Mouse (Mus musculus): ENCODE measurements around the gene Gm21958. TPM values are rescaled to one million over a fixed set of nuclear protein-coding genes. Genes with fewer than 3 reads are reported as not detected.
A peak's percentile ranks its signal among the peaks of the same experiment; 100 is the strongest.
"Not testable (repeated sequence)": the region's sequence is repeated elsewhere in the genome, so short reads cannot be mapped to it uniquely, and the experiment has no call there.

Gm21958 gene
- total RNA-seq, 2 experiments from 2014 or later = not detected

- no peak for DNase-seq
- intact Hi-C loops (cut with DNase I; ENCODE audit: low total_unique reads) = no loop called here
These were observed 13.4 kb upstream of the Gm21958 start for GRCm38 (mm10) chr3:54727588-54727987.

GRCm38 (mm10) chr3:54725344-54725743 lies 11.2 kb upstream of the Gm21958 start:
- intact Hi-C loops (cut with DNase I; ENCODE audit: low total_unique reads) = no loop called here
- no peak for DNase-seq

GRCm38 (mm10) chr3:54723741-54724500 lies 9.8 kb upstream of the Gm21958 start:
- intact Hi-C loops (cut with DNase I; ENCODE audit: low total_unique reads) = no loop called here
- DNase-seq = no peak

GRCm38 (mm10) chr3:54718947-54719346 lies 4.8 kb upstream of the Gm21958 start:
- intact Hi-C loops (cut with DNase I; ENCODE audit: low total_unique reads) = no loop called here
- no peak for DNase-seq

- no peak for DNase-seq
- intact Hi-C loops (cut with DNase I; ENCODE audit: low total_unique reads) = no loop called here
These were observed 3.2 kb upstream of the Gm21958 start for GRCm38 (mm10) chr3:54717348-54717747.

- intact Hi-C loops (cut with DNase I; ENCODE audit: low total_unique reads) = no loop called here
- DNase-seq = no peak
These were observed 1.3 kb upstream of the Gm21958 start for GRCm38 (mm10) chr3:54715461-54715860.

GRCm38 (mm10) chr3:54708972-54709371 lies 5.2 kb downstream of the Gm21958 start:
- intact Hi-C loops (cut with DNase I; ENCODE audit: low total_unique reads) = no loop called here

DNA sequence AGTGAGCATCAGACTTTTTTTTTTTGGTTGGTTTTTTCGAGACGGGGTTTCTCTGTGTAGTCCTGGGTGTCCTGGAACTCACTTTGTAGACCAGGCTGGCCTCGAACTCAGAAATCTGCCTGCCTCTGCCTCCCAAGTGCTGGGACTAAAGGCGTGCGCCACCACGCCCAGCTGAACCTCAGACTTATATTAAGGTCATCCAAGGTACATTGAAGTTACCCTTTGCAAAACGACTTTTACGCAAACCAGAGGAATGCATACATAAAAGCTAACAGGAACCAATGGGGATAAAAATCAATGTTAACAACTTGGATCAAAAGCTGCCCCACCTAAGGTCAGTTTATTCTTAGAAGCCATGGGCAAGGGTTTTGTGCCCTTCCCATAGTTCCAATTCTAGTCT lies 10.0 kb downstream of the Gm21958 start:
- intact Hi-C loops (cut with DNase I; ENCODE audit: low total_unique reads); DNase-seq: not testable (repeated sequence)

More at GRCm38 (mm10) chr3:54708972-54709371, 5.2 kb downstream of the Gm21958 start:
- no peak for DNase-seq

- intact Hi-C loops (cut with DNase I; ENCODE audit: low total_unique reads) = no loop called here
- DNase-seq = no peak
These were observed 14.3 kb downstream of the Gm21958 start for GRCm38 (mm10) chr3:54699759-54700301.

DNA sequence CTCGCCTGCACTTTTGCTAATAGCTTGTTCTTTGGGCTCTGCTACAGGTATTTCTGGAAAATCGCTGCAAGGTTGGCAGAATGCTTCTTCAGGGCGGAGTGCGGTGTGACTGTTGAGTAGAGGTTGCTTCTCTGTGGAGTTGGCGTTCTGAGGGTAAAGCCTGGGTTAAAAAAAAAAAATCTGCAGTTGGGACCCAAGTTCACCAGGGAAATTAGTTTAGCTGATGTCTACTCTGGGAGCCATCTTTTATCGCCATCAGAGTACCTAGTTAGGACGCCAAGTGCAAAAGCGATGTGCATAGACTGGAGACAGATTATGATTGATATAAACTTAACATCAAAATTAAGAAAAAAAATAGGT lies 21.1 kb downstream of the Gm21958 start:
- DNase-seq = no peak
- intact Hi-C loops (cut with DNase I; ENCODE audit: low total_unique reads) = no loop called here

DNA sequence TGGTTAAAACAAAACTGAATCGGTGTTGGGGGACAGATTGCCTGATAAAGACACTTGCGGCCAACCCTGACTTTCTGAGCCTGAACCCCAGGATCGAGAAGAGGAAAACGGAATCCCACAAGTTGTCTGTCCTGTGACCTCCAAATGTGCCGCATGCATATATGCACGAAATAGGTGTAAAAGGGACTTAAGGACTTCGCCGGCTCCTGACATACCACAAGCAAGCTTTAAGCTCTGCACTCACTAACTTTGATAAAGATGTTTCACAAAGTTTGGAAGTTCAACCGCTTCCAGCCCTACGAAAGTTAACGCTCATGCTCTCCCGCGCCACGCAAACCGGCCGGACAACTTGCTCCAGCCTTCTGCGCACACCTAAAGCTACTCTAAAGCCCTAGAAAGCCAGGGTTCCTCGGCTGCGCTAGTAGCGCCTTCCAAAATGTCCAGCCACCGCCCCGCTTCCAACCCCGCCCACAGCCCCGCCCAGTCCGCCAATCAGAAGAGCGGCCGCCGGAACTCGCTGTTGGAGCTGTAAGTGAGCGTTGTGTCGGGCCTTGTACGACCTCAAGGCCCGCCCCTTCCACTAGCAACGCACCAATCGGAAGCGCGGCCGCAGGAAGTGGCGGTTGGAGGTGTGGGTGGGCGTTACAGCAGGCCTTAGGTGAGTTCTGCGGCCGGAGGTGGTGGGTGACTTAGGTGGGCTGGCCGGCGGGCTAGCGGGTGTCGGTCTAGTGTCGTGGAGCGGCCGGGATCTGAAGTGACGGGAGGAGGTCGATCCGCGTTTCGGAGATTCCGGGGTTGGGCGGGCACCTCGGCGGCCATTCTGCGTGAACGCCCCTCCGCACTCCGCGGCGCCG lies 21.7 kb downstream of the Gm21958 start, which contains the start of gene Supt20:
TSS of gene Supt20 (plus strand) at position 606 of the 854 bp plus-strand sequence.
- intact Hi-C loops (cut with DNase I; ENCODE audit: low total_unique reads) = no loop called here
- peak; percentile 93 for DNase-seq

DNA sequence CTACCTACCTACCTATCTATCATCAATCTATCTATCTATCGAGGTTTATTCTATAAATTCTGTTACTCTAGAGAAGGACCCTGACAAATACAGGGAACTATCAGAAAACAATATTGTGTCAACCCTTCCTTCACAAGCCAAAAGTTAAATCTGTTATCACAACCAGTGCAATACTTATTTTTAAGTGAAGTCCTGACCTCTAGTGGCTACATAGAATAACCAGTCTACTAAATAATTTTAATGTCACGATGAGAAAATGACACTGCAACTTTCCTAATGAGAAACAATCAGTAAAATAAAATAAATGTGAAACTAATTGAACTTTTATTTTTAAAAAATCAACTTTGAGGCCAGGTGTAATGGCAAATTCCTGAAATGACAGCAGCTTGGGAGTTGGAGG lies 25.1 kb downstream of the Gm21958 start:
- DNase-seq = no peak
- intact Hi-C loops (cut with DNase I; ENCODE audit: low total_unique reads) = loop anchor here (5.0 kb wide), 1 partner anchor 332 kb away; no protein-coding TSS in a partner anchor

GRCm38 (mm10) chr3:54687245-54687644 lies 26.9 kb downstream of the Gm21958 start:
- intact Hi-C loops (cut with DNase I; ENCODE audit: low total_unique reads) = loop anchor here (5.0 kb wide), 1 partner anchor 330 kb away; no protein-coding TSS in a partner anchor
- no peak for DNase-seq

GRCm38 (mm10) chr3:54685202-54685601 lies 29.0 kb downstream of the Gm21958 start:
- intact Hi-C loops (cut with DNase I; ENCODE audit: low total_unique reads) = loop anchor here (5.0 kb wide), 1 partner anchor 328 kb away; no protein-coding TSS in a partner anchor
- no peak for DNase-seq

DNA sequence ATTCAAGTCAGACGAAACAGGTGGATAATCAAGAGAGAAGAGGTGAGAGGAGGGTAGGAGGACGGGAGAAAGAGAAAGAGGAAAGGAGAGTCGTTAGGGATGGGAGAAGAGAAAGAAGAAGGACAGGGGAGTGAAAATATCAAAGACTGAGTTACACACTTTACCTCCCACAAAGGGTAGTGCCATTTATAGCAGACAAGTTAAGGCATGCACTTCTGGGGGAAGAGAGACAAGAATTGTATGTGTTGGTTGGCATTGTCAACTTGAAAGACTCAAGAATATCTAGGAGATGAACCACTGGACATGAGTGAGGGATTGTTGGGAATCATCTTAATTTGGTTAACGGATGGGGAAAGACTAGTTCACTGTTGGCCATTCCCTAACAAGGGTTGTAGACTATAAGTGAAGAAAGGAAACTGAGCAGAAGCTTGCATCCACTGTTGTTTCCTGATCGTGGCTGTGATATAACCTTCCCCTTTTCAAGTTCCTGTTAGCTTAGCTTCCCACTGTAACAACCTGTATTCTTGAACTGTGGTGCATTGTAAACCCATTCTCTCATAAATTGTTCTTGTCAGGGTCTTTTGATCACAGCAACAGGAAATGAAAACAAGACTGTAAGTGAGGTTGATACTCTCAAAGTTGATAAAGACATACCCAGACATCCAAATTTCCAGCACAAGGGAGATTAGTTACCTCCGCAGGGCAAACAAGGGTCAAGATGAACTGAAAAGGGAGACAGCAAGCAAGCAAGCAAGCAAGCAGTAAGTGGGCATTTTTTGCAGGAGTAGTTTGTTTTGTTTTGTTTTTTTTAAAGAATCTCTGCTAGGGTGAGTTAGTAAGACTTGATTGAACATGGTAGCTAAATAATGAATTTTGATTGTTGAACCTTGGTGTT lies 32.6 kb downstream of the Gm21958 start:
- DNase-seq = no peak
- intact Hi-C loops (cut with DNase I; ENCODE audit: low total_unique reads) = no loop called here

- intact Hi-C loops (cut with DNase I; ENCODE audit: low total_unique reads) = no loop called here
- DNase-seq = no peak
These were observed 37.3 kb downstream of the Gm21958 start for GRCm38 (mm10) chr3:54676818-54677217.

DNA sequence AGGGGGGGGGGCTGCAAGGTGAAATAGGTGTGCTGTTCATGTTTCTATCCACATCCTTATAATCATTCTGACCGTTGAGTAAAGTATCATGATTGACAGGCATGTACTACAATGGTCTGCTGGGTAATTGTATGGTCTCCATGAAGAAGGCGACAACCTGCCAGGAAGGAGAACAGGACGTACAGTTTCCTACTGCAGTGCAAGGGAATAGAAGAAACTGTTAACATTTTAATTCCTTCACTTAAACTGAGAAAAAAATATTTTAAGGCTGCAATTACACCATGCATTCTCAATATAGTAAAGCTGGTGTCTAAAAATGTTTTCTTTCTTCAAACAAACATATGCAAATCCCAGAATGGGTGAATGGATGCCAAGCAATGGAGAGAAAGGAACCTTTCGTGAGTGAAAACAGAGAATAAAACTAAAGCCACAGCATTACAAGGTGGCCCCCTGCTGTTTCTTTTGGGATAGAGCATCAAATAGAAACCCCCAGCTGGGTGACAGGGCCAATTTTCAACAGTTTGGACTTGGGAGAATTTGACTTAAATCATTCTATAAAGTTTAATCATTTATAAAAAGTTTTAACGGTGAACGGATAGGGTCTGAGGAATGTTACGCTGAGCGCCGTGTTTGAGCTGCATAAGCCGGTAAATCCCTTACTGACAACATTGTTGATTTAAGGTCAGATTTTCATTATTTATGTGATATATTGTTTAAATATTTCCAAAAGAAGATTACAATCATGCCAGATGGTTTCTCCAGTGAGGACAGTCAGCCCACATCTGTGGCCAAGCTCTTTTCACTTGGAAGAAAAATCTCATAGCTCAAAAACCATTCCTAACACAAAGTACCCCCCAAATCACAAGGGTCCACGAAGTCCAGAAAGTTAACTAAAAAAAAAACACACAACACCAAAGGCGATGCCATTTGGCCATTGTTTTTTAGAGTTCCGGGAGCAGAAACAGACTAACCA lies 41.3 kb downstream of the Gm21958 start:
- intact Hi-C loops (cut with DNase I; ENCODE audit: low total_unique reads) = loop anchor here (5.0 kb wide), 1 partner anchor 316 kb away; no protein-coding TSS in a partner anchor
- DNase-seq = peak; percentile 32

DNA sequence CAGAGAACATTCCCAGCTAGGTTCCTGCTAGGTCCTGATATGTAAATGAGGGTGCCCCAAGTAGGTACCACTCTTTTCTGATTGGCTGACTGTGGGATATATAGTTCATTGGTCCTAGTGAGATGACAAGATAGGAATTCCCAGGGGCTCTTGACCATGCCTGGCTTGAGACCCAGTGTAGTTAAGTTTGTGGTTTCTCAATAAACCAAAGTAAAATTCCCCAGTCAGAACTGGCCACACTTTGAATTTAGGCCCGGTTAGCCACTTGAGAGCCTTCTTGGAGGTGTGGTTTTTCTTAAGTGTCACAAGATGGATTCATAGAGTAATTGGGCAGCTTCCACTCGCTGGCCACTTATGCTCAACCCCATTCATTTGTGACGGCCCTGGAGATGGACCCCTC lies 42.0 kb downstream of the Gm21958 start:
- intact Hi-C loops (cut with DNase I; ENCODE audit: low total_unique reads) = loop anchor here (5.0 kb wide), 1 partner anchor 315 kb away; no protein-coding TSS in a partner anchor
- no peak for DNase-seq
